Mouse (Mus musculus): ENCODE data around the gene Tmem186. TPM values are rescaled to one million over a fixed set of nuclear protein-coding genes. Genes with fewer than 3 reads are reported as not detected.

Gene Tmem186
- polyA plus RNA-seq, 1 experiment, result 17.1 TPM

DNA sequence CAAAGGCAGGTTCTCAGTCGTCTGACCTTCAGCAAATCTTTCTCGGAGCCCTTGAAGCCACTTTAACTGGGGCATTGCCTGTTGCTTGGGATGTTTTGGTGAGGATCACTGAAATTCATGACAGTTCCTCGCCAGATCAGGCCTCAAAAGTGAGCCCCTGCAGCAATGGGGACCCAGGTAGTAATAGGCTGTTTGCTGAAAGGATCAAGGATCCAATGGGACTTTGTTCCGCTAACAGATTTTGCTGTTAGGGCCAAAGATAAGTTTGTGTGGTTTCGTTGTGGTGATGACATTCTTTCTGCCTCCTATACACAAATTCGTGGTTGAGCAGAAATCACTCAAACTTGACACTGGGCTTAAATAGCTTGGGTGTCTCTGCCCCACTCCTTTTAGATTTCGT, 619 bp upstream of the Tmem186 start:
- no peak overlapping the region for H3K27ac ChIP-seq (ENCODE audit: insufficient read depth, low read length)
- no peaks in the 10 kb centered on the region for H3K27me3 ChIP-seq (ENCODE audit: control insufficient read depth, insufficient read depth, low read length, poor library complexity, severe bottlenecking)
- TF ChIP-seq POLR2A (IDR thresholded peaks at IDR 0.05; ENCODE audit: insufficient read depth, low read length) (no peak), CTCF (IDR thresholded peaks at IDR 0.05; ENCODE audit: low read depth, low read length) (no peak), EP300 (IDR thresholded peaks at IDR 0.05; ENCODE audit: insufficient read depth, low read depth, low read length) (no peak)
- no peaks in the 10 kb centered on the region for H3K9me3 ChIP-seq (replicated peaks; ENCODE audit: control insufficient read depth, insufficient read depth, low read length, poor library complexity, severe bottlenecking)
- peaks cover 5% of the 10 kb centered on the region; the same call in 1 of the 2 replicates for H3K36me3 ChIP-seq (ENCODE audit: control insufficient read depth, insufficient read depth, low read length, poor library complexity, severe bottlenecking)
- no peaks in the 10 kb centered on the region for H3K4me1 ChIP-seq (ENCODE audit: control insufficient read depth, insufficient read depth, low read length)
- peak overlapping the region; percentile 77 for H3K9ac ChIP-seq (ENCODE audit: low read depth, poor library complexity, severe bottlenecking)
- H3K4me3 ChIP-seq (ENCODE audit: low read depth, low read length), result peak overlapping the region; percentile 99

DNA sequence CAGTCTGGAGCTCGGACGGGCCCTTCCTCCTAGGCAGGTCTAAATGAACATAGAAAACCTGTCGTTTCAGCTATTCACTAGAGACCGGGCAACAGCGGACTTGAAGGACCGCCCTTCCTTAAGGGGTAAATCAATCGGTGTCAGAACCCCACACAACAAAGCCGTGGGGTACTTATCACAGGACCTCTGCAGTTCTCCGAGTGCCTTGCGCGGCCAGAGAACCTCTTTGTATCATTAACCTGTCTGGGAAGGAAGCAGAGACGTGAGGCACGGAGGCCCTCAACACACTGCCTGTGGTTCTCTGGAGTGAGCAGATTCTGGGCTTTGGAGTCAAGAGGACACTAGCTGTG, 670 bp downstream of the Tmem186 start:
- H3K27ac ChIP-seq (ENCODE audit: insufficient read depth, low read length), result peak overlapping the region; percentile 42; the same call in 1 of the 2 replicates
- H3K9me3 ChIP-seq (replicated peaks; ENCODE audit: control insufficient read depth, insufficient read depth, low read length, poor library complexity, severe bottlenecking), result no peaks in the 10 kb centered on the region
- no peaks in the 10 kb centered on the region for H3K27me3 ChIP-seq (ENCODE audit: control insufficient read depth, insufficient read depth, low read length, poor library complexity, severe bottlenecking)
- peaks cover 8% of the 10 kb centered on the region; the same call in 1 of the 2 replicates for H3K36me3 ChIP-seq (ENCODE audit: control insufficient read depth, insufficient read depth, low read length, poor library complexity, severe bottlenecking)
- peak overlapping the region; percentile 99 for H3K4me3 ChIP-seq (ENCODE audit: low read depth, low read length)
- H3K4me1 ChIP-seq (ENCODE audit: control insufficient read depth, insufficient read depth, low read length), result no peaks in the 10 kb centered on the region
- TF ChIP-seq EP300 (IDR thresholded peaks at IDR 0.05; ENCODE audit: insufficient read depth, low read depth, low read length) (no peak), CTCF (IDR thresholded peaks at IDR 0.05; ENCODE audit: low read depth, low read length) (no peak), POLR2A (IDR thresholded peaks at IDR 0.05; ENCODE audit: insufficient read depth, low read length) (no peak)
- peak overlapping the region; percentile 77 for H3K9ac ChIP-seq (ENCODE audit: low read depth, poor library complexity, severe bottlenecking)

DNA sequence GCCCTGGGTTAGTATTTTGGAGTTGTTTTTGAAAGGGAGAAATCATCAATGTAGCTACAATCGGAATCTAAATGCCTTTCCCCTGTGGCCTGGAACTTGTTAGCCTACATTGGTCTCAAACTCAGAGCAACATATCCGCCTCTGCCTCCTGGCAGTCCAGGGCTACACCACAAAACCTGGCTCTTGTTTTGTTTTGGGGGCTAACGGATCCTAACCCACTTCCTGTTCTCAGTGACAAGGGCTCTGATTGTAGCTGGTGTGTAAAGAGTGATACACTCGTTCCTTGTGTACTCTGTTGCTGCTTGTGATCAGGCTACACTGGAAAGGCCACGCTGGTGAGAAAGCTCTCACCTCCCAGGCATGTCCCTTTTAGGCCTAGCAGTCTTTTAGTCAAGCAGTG, 6.1 kb downstream of the Tmem186 start:
- Histone ChIP-seq H3K36me3 (ENCODE audit: control insufficient read depth, insufficient read depth, low read length, poor library complexity, severe bottlenecking) (peaks cover 8% of the 10 kb centered on the region; the same call in 1 of the 2 replicates), H3K4me3 (ENCODE audit: low read depth, low read length) (no peak overlapping the region), H3K9ac (ENCODE audit: low read depth, poor library complexity, severe bottlenecking) (no peak overlapping the region), H3K27me3 (ENCODE audit: control insufficient read depth, insufficient read depth, low read length, poor library complexity, severe bottlenecking) (no peaks in the 10 kb centered on the region), H3K27ac (ENCODE audit: insufficient read depth, low read length) (no peak overlapping the region), H3K4me1 (ENCODE audit: control insufficient read depth, insufficient read depth, low read length) (no peaks in the 10 kb centered on the region), H3K9me3 (replicated peaks; ENCODE audit: control insufficient read depth, insufficient read depth, low read length, poor library complexity, severe bottlenecking) (no peaks in the 10 kb centered on the region)
- TF ChIP-seq POLR2A (IDR thresholded peaks at IDR 0.05; ENCODE audit: insufficient read depth, low read length), result no peak
- no peak for TF ChIP-seq EP300 (IDR thresholded peaks at IDR 0.05; ENCODE audit: insufficient read depth, low read depth, low read length)
- no peak for TF ChIP-seq CTCF (IDR thresholded peaks at IDR 0.05; ENCODE audit: low read depth, low read length)

DNA sequence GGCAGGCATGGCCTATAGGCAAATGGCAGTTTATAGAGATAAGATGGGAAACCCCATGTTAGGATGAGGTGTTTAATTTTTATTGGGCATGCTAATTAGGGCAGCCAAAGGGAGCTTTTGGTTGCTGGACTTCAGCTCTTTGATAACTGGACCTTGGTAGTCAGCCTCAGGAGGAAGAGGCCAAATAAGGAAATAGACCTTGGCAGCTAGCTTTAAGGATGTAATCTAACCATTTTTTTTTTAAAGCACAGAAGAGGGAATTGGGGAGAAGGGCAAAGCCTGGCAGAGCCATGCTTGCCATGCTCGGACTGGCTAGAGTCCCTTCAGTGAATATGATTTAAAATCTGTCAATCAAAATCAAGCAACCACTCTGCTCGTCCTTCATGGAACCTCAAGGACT, 7.1 kb downstream of the Tmem186 start:
- Histone ChIP-seq H3K9me3 (replicated peaks; ENCODE audit: control insufficient read depth, insufficient read depth, low read length, poor library complexity, severe bottlenecking) (no peaks in the 10 kb centered on the region), H3K4me3 (ENCODE audit: low read depth, low read length) (no peak overlapping the region), H3K36me3 (ENCODE audit: control insufficient read depth, insufficient read depth, low read length, poor library complexity, severe bottlenecking) (peaks cover 8% of the 10 kb centered on the region; the same call in 1 of the 2 replicates), H3K9ac (ENCODE audit: low read depth, poor library complexity, severe bottlenecking) (no peak overlapping the region), H3K4me1 (ENCODE audit: control insufficient read depth, insufficient read depth, low read length) (no peaks in the 10 kb centered on the region), H3K27ac (ENCODE audit: insufficient read depth, low read length) (no peak overlapping the region), H3K27me3 (ENCODE audit: control insufficient read depth, insufficient read depth, low read length, poor library complexity, severe bottlenecking) (no peaks in the 10 kb centered on the region)
- TF ChIP-seq POLR2A (IDR thresholded peaks at IDR 0.05; ENCODE audit: insufficient read depth, low read length), result no peak
- no peak for TF ChIP-seq CTCF (IDR thresholded peaks at IDR 0.05; ENCODE audit: low read depth, low read length)
- TF ChIP-seq EP300 (IDR thresholded peaks at IDR 0.05; ENCODE audit: insufficient read depth, low read depth, low read length), result no peak

DNA sequence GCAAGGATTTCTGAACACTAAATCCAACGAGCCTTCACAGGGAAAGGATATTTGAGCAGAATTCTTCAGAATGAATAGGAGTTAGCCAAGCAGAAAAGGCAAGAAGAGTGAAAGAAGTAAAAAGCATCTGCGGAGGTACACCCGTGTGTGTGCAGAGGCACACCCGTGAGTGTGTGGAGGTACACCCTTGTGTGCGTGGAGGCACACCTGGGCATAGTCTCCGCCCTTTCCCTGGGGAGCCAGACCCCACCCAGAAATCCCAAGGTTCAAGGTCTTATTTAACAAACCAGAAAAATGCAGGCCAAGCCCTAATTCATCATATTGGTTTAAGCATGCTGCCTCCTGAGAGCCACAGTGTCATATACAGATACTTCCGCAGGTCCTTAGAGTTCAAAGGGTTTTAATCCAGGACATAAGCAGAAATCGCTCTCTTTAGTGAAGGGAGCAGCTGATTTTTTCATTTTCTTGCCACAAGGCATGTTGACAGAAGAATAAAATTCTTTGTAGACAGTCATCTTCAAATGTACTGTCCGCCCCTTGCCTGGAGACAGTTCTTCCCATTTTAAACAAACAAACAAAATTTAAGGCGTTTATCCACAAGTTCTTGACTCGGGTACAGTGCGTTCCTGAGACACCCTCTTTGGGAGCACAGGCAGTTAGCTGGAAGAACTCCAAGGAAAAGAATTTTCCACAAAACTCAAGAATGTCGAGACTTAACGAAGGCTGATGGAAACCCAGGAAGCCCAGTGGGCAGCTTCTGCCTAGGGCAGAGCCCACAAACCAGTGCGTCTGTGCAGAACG, 17.0 kb downstream of the Tmem186 start:
- Histone ChIP-seq H3K9ac (ENCODE audit: low read depth, poor library complexity, severe bottlenecking) (no peak overlapping the region), H3K4me1 (ENCODE audit: control insufficient read depth, insufficient read depth, low read length) (no peaks in the 10 kb centered on the region), H3K27ac (ENCODE audit: insufficient read depth, low read length) (no peak overlapping the region), H3K4me3 (ENCODE audit: low read depth, low read length) (no peak overlapping the region), H3K27me3 (ENCODE audit: control insufficient read depth, insufficient read depth, low read length, poor library complexity, severe bottlenecking) (no peaks in the 10 kb centered on the region), H3K36me3 (ENCODE audit: control insufficient read depth, insufficient read depth, low read length, poor library complexity, severe bottlenecking) (no peaks in the 10 kb centered on the region), H3K9me3 (replicated peaks; ENCODE audit: control insufficient read depth, insufficient read depth, low read length, poor library complexity, severe bottlenecking) (no peaks in the 10 kb centered on the region)
- TF ChIP-seq POLR2A (IDR thresholded peaks at IDR 0.05; ENCODE audit: insufficient read depth, low read length), result no peak
- TF ChIP-seq CTCF (IDR thresholded peaks at IDR 0.05; ENCODE audit: low read depth, low read length), result no peak
- no peak for TF ChIP-seq EP300 (IDR thresholded peaks at IDR 0.05; ENCODE audit: insufficient read depth, low read depth, low read length)

DNA sequence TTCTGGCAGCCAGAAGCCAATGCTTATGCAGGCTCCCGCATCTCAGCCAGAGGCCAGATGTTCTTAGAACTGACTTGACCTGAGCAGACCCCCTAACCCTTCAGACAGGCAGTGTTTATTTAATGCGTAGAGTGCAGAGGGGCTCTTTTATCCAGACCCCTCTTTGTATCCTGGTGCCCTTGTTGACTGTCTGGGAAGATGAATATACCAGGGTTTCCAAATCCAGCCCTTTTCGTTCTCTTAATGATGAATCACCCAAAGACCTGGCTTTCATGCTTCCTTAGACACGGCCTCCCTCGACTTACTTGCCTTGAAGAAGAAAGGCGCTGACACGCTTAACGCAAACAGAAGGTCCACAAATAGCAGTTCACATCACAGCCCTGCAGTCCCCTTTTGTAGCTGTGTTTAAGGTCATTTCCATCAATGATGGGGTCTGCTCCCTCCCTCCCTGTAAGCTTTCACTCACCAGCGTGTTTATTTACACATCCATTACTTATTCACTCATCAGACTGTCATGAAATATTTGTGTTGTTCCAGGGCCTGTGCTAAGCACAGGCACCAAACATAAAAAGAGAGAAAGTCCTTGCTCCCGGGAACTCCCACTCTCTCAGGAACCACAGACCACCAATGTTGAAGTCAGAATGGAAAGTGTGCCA, 17.7 kb downstream of the Tmem186 start:
- no peak overlapping the region for H3K27ac ChIP-seq (ENCODE audit: insufficient read depth, low read length)
- no peak overlapping the region for H3K9ac ChIP-seq (ENCODE audit: low read depth, poor library complexity, severe bottlenecking)
- H3K36me3 ChIP-seq (ENCODE audit: control insufficient read depth, insufficient read depth, low read length, poor library complexity, severe bottlenecking), result no peaks in the 10 kb centered on the region
- no peaks in the 10 kb centered on the region for H3K27me3 ChIP-seq (ENCODE audit: control insufficient read depth, insufficient read depth, low read length, poor library complexity, severe bottlenecking)
- TF ChIP-seq CTCF (IDR thresholded peaks at IDR 0.05; ENCODE audit: low read depth, low read length) (no peak), EP300 (IDR thresholded peaks at IDR 0.05; ENCODE audit: insufficient read depth, low read depth, low read length) (no peak), POLR2A (IDR thresholded peaks at IDR 0.05; ENCODE audit: insufficient read depth, low read length) (no peak)
- H3K9me3 ChIP-seq (replicated peaks; ENCODE audit: control insufficient read depth, insufficient read depth, low read length, poor library complexity, severe bottlenecking), result no peaks in the 10 kb centered on the region
- H3K4me3 ChIP-seq (ENCODE audit: low read depth, low read length), result no peak overlapping the region
- H3K4me1 ChIP-seq (ENCODE audit: control insufficient read depth, insufficient read depth, low read length), result no peaks in the 10 kb centered on the region

Measured in ES-Bruce4 (cell line).